Mouse (Mus musculus) left cerebral cortex, adult 9 months (tissue): ENCODE data around the gene BC024063.
A peak's percentile ranks its signal among the peaks of the same experiment; 100 is the strongest.
"Not testable (repeated sequence)": the region's sequence is repeated elsewhere in the genome, so short reads cannot be mapped to it uniquely, and the experiment has no call there.

Source experiments
- DNase-seq, 2 experiments: peaks; one replicate each; pipeline ENCODE4 v3.0.0; 2022; ENCODE audit warnings: low spot score in 2 of 2

Gene BC024063

DNA sequence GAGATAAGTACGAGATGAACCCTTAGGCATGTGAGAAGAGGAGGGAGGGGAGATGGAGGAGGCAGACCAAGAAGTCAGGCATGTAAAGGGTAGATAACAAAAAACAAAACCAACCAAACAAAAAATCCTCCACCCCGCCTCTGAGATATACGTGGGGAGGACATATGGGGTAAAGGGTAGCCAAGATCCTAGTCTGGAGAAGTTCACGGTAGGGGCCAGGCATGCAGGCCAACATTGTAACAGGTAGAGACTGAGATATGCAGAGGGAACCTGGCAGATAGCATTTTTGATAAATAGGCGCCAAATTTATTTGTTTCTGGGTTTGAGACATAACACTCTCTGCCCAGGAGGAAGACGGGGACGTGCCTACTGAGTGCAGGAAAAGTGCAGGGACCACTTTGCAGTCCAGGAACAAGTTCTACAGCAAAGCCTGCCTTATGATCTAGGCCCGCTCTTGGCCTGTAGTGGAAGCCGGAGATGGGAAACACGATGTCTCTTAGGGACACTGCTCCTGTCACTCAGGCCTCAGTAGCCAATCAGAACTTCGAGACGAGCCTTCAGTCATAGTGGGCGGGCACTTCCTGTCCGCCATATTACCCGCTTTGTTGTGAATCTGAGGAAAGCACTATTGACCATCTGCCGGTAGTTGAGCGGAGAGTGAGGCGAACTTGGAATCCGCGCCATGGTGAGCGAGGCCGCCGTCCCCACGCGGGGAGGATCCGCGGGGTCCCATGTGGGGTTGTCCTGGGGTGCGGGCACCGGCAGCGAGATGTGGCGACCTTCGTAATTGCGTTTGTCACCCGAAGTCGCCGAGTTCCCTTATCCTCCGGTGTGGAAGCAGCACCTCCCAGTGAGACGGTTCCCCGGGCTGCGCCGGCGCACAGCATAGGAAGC, at the start of gene BC024063:
Gene BC024063 (plus strand): TSS at position 626 of the 894 bp plus-strand sequence.
- DNase-seq: peak; percentile 73 to 81

GRCm38 (mm10) chr10:82042191-82042590, 41.0 kb upstream of the BC024063 start:
- no peak for DNase-seq

DNA sequence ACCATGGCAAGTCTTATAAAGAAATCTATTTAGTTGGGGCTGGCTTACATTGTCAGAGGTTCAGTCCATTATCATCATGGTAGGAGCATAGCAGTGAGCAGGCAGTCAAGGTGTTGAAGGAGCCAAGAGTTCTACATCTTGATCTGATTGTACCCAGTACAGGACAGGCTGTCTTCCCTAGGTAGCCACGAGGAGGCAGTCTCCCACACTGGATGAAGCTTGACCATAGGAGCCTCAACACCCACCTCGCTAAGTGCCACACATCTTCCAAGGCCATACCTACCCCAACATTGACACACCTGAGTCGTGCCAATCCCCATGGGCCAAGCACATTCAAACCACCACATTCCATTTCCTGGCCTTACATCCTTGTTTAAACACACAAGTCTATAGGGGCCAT, 36.5 kb upstream of the BC024063 start:
- DNase-seq: no peak

GRCm38 (mm10) chr10:82047597-82048459, 35.3 kb upstream of the BC024063 start, which contains the start of gene Zfp873:
Gene Zfp873 (plus strand): TSS chr10:82048123.
- DNase-seq: peak; percentile 89 to 93

DNA sequence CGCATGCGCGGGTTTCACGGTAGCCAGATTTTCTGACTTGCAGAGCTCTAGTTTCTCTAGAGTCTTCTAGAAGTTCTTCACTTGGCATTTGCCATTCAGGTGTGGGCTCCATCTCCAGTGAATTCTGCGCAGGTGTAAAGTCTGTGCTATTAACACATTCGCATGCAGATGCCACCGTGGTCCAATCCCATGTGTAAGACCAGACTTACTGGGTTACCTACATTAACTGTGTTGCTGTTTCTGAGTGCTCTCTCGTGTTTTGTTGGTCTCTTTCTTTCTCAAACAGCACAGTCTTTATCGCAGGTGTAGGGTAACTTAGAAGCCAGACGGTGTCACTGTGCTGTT, 34.7 kb upstream of the BC024063 start:
- DNase-seq: not testable (repeated sequence)

DNA sequence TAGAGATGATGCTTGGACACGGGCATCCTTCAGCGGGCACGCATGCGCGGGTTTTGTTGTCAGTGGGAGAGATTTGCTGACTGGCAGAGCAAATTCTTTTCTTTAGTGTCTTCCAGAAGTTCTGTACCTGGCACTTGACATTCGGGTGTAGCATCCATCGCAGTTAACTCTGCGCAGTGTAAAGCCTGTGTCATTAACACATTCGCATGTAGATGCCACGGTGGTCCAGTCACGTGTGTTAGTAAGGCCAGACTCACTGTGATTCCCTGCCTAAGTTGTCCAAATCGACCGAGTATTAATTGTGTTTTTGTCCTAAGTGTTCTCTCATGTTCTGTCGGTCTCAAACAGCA, 444 bp downstream of the BC024063 start:
- not testable (repeated sequence) for DNase-seq

DNA sequence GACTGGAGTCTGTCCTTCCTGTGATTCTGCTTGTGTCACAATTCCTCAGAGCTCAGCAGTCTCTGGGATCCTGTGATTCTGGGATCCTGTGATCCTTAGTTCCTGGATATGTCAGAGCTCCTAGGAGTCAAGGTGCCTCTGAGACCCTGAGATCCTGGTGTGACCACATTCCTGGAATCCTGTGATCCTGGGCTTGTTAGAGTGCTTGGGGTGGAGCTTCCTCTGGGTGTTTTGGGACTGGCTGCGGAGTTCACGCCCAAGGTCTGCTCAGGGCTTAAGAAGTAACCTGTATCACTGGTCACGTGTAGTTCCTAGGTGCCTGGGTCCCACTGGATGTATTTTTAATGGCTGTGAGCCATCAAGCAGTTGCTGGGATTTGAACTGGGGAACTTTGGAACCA, 34.1 kb downstream of the BC024063 start:
- no peak for DNase-seq

DNA sequence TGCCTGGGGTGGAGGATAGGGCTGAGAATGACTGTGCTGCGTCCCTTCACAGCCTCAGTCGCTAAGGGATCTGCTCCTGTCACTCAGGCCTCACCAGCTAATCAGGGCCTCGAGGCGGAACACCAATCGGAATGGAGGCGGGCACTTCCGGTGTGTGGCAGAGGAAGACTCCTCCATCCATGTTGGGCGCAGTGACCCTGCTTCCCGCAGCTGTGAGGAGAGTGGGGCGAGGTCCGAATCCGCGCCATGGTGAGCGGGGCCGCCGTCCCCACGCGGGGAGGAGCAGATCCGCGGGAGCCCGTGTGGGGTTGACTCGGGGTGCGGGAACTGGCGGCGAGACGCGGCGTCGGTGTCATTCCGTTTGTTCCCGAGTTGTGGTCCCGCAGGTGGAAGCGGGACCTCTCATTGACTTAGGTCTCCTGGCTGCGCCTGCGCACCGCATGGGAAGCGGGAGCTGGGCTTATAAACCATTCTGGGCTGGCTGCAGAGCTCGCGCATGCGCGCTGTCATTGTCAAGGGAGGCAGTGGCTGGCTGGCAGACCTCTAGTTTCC, 44.8 kb downstream of the BC024063 start, which contains the start of gene AU041133:
Gene AU041133 (plus strand): TSS at position 164 of the 552 bp plus-strand sequence.
- DNase-seq: peak; percentile 84 to 94

DNA sequence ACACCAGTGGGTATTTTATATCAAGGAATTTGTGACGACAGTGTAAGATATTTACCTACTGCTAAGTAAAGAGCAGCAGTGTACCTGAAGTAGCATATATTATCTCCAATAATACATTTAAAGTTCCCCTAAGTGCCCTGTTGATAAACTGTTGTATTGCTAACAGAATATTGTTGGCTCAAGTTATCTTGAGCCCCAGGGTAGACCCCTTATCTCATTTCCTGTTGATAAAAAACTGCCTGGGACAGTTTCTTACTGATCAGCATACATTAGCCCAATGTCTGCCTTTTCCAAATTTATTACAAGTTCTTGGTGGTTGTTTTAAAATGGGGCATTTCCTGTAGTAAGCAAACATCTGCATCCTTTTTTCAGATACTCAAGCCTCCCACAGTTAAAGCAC, 62.1 kb downstream of the BC024063 start:
- no peak for DNase-seq

GRCm38 (mm10) chr10:82147571-82147970, 64.4 kb downstream of the BC024063 start:
- no peak for DNase-seq
